Mouse (Mus musculus): ENCODE data around the gene Dot1l. TPM values are rescaled to one million over a fixed set of nuclear protein-coding genes. Genes with fewer than 3 reads are reported as not detected.
A peak's percentile ranks its signal among the peaks of the same experiment; 100 is the strongest.

The Dot1l gene
- total RNA-seq, 2 experiments from 2014 or later = 59.1 to 66.7 TPM

GRCm38 (mm10) chr10:80843931-80844547 lies 89.0 kb downstream of the Dot1l start, which contains the start of gene Lingo3:
Gene Lingo3 (minus strand): TSS chr10:80844039.
- DNase-seq (ENCODE audit: low spot score in 2 of 2) = peak; percentile 63 to 76
- intact Hi-C loops (cut with DNase I) = no loop called here

Small RNA genes within 50 kb of the gene (microRNA-seq; reads per million reads assigned to microRNA genes)
- 4.0 to 5.0 reads per million in 2 experiments for gene Mir1982

Other genes starting within 250 kb of the Dot1l start
- gene Atp8b3, start 216.1 kb upstream of the Dot1l start, total RNA-seq (2021) = under 1 TPM; 0.15 TPM
- gene Rexo1, start 193.6 kb upstream of the Dot1l start, total RNA-seq (2021) = 10 to 100 TPM; 44.5 to 46.3 TPM
- 10 to 100 TPM; 46.7 to 48.0 TPM for gene Klf16, start 177.9 kb upstream of the Dot1l start, total RNA-seq (2021)
- 100 to 1,000 TPM; 212 to 220 TPM for gene Abhd17a, start 164.9 kb upstream of the Dot1l start, total RNA-seq (2021)
- gene Scamp4, start 152.3 kb upstream of the Dot1l start, total RNA-seq (2021) = 10 to 100 TPM; 35.8 to 39.3 TPM
- gene Adat3, start 152.3 kb upstream of the Dot1l start, total RNA-seq (2021) = 1 to 10 TPM; 2.8 TPM
- 1 to 10 TPM; 2.6 to 2.8 TPM for gene Gm49322, start 149.2 kb upstream of the Dot1l start, total RNA-seq (2021)
- gene Csnk1g2, start 132.4 kb upstream of the Dot1l start, total RNA-seq (2021) = 100 to 1,000 TPM; 188 to 196 TPM
- 10 to 100 TPM; 88.3 to 93.5 TPM for gene Btbd2, start 98.1 kb upstream of the Dot1l start, total RNA-seq (2021)
- gene Mknk2, start 77.1 kb upstream of the Dot1l start, total RNA-seq (2021) = 10 to 100 TPM; 38.4 to 46.7 TPM
- gene Mob3a, start 53.2 kb upstream of the Dot1l start, total RNA-seq (2021) = 10 to 100 TPM; 15.0 to 20.2 TPM
- 10 to 100 TPM; 52.8 to 55.3 TPM for gene Izumo4, start 53.0 kb upstream of the Dot1l start, total RNA-seq (2021)
- 100 to 1,000 TPM; 143 to 147 TPM for gene Ap3d1, start 12.9 kb upstream of the Dot1l start, total RNA-seq (2021)
- 10 to 100 TPM; 42.7 to 43.6 TPM for gene Sf3a2, start 43.0 kb downstream of the Dot1l start, total RNA-seq (2021)
- 10 to 100 TPM; 60.0 to 62.8 TPM for gene Plekhj1, start 43.4 kb downstream of the Dot1l start, total RNA-seq (2021)
- gene Amh, start 50.0 kb downstream of the Dot1l start, total RNA-seq (2021) = 1 to 10 TPM; 1.6 to 1.9 TPM
- gene Jsrp1, start 58.3 kb downstream of the Dot1l start, total RNA-seq (2021) = 1 to 10 TPM; 2.5 to 2.9 TPM
- 100 to 1,000 TPM; 433 to 483 TPM for gene Oaz1, start 71.5 kb downstream of the Dot1l start, total RNA-seq (2021)
- 10 to 100 TPM; 30.0 to 33.0 TPM for gene Lingo3, start 88.8 kb downstream of the Dot1l start, total RNA-seq (2021)
- gene Lsm7, start 100.0 kb downstream of the Dot1l start, total RNA-seq (2021) = 10 to 100 TPM; 46.4 to 52.7 TPM
- 10 to 100 TPM; 81.8 to 89.3 TPM for gene Sppl2b, start 100.1 kb downstream of the Dot1l start, total RNA-seq (2021)
- under 1 TPM; 0.13 to 0.18 TPM for gene Tmprss9, start 116.6 kb downstream of the Dot1l start, total RNA-seq (2021)
- 100 to 1,000 TPM; 145 to 157 TPM for gene Timm13, start 145.8 kb downstream of the Dot1l start, total RNA-seq (2021)
- gene Lmnb2, start 163.0 kb downstream of the Dot1l start, total RNA-seq (2021) = 10 to 100 TPM; 19.7 to 20.1 TPM
- gene Gadd45b, start 174.9 kb downstream of the Dot1l start, total RNA-seq (2021) = 10 to 100 TPM; 11.9 to 12.5 TPM